Mouse (Mus musculus) forebrain, embryonic 11.5 days (tissue): ENCODE measurements around the gene Dclre1b. TPM values are rescaled to one million over a fixed set of nuclear protein-coding genes. Genes with fewer than 3 reads are reported as not detected.

Experiments
- ATAC-seq: fragments of 200-750 bp; cut with Nextera tagmentation; replicated peaks from 2 replicates; pipeline ENCODE4 v1.8.0; 2017; ENCODE audit warnings: moderate TSS enrichment; ENCODE audit not compliant: low FRiP score
- DNase-seq: peaks from one replicate; pipeline ENCODE4 v3.0.0-alpha.2; 2017; ENCODE audit warnings: low spot score
- H3K27ac ChIP-seq: fragments of 300-500 bp; sonication (generic); 2 replicates; pipeline ENCODE4 v1.5.1; 2014; ENCODE audit warnings: low read depth, low read length
- H3K27me3 ChIP-seq: fragments of 300-500 bp; sonication (generic); 2 replicates; pipeline ENCODE4 v1.6.1; 2014; ENCODE audit warnings: mild to moderate bottlenecking, low read length, mixed read lengths; ENCODE audit not compliant: control insufficient read depth, insufficient read depth
- H3K36me3 ChIP-seq: fragments of 300-500 bp; sonication (generic); 2 replicates; pipeline ENCODE4 v1.6.1; 2014; ENCODE audit warnings: mild to moderate bottlenecking, low read length, moderate library complexity, mixed read lengths; ENCODE audit not compliant: control insufficient read depth, insufficient read depth
- H3K4me1 ChIP-seq: fragments of 300-500 bp; sonication (generic); replicated peaks from 2 replicates; pipeline ENCODE4 v1.6.1; 2014; ENCODE audit warnings: low read length, mixed read lengths; ENCODE audit not compliant: control insufficient read depth, insufficient read depth
- H3K4me2 ChIP-seq: fragments of 300-500 bp; sonication (generic); 2 replicates; pipeline ENCODE4 v1.6.1; 2014; ENCODE audit warnings: low read depth, mild to moderate bottlenecking, low read length, moderate library complexity, mixed read lengths; ENCODE audit not compliant: severe bottlenecking
- H3K4me3 ChIP-seq: fragments of 300-500 bp; sonication (generic); 2 replicates; pipeline ENCODE4 v1.5.1; 2014; ENCODE audit warnings: low read depth, low read length
- H3K9ac ChIP-seq: fragments of 300-500 bp; sonication (generic); 2 replicates; pipeline ENCODE4 v1.6.1; 2014; ENCODE audit warnings: low read length
- H3K9me3 ChIP-seq: fragments of 300-500 bp; sonication (generic); 2 replicates; pipeline ENCODE4 v1.6.1; 2016; ENCODE audit warnings: low read length, mixed read lengths; ENCODE audit not compliant: control insufficient read depth
- whole genome bisulfite sequencing: fragments of 180-500 bp; shearing (Covaris S2); extraction: QIAGEN DNeasy Blood & Tissue Kit; methylation state at CpG from one replicate; pipeline ENCODE4 v1.1.7; 2014; 5-methylcytosine and 5-hydroxymethylcytosine counted together
- polyA plus RNA-seq: library from polyadenylated mRNA; unstranded; fragments of >200 nt; fragmentation: Nextera tagmentation; extraction: Ambion mirVana; gene quantifications from 2 replicates; pipeline ENCODE4 v1.2.1, GENCODE M21; 2014

Dclre1b gene
- polyA plus RNA-seq: 39.3 and 45.7 TPM in 2 replicates

DNA sequence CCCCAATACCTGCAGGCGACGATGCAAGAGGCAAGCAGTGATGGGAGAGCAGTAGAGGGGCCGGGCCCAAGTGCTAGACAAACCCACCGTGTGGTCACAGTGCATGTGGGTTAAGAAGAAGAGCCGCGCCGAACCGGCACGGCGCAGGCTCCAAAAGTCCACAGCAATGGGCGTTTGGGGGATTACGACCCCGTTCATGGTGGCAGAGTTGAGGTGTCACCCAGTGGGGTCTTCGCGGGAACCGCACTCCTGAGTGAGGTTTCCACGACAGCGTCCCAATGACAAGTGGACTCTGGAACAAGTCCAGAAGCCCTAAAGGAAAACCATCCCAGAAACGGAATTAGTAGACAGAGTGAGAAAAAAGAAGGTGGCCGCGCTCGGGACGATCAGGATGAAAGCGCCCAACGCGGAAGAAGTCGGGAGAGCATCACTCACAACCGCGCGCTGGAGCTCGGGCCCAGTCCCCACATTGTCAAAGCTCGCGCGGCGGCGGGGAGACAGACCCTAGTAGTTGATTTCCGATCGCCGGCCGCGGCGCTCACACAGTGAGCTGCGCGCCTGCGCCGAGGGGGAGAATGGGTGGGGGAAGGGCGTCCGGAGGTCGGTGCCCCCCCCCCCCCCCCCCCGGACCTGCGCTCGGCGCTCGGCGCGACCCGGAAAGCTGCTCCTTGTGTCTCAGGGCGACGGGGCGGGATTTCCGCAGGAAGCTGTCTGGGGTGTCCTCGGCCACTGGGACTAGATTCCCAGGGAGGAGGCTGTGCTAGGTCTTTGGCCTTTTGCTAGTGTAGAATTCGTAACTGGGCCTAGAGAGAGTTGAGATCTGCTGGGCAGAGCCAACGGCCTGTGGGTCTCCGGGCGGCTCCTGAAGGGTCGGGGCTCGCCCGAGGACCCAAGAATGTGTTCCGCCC is at the start of gene Dclre1b, which contains the start of the genes Ap4b1 and Gm43064:
TSS of gene Dclre1b (minus strand) at position 554 of the 908 bp plus-strand sequence.
TSS of gene Ap4b1 (plus strand) at position 630 of the 908 bp plus-strand sequence.
TSS of gene Gm43064 (plus strand) at position 683 of the 908 bp plus-strand sequence.
- peaks cover 7% of the 10 kb centered on the region; the same call in 1 of the 2 replicates for H3K4me1 ChIP-seq
- peak within 1 kb of the TSS; percentile 79 for H3K27ac ChIP-seq
- H3K4me3 ChIP-seq: peak within 1 kb of the TSS; percentile 77
- H3K9me3 ChIP-seq: no peaks in the 10 kb centered on the region
- DNase-seq (peak; percentile 97), ATAC-seq (peak; percentile 95)
- peak within 1 kb of the TSS; percentile 85 for H3K9ac ChIP-seq
- under 1% methylated on average over 57 of the region's 70 CpGs for WGBS
- H3K4me2 ChIP-seq: peak within 1 kb of the TSS; percentile 69
- no peaks in the 10 kb centered on the region; the same call in 1 of the 2 replicates for H3K36me3 ChIP-seq
- H3K27me3 ChIP-seq: no peaks in the 10 kb centered on the region

DNA sequence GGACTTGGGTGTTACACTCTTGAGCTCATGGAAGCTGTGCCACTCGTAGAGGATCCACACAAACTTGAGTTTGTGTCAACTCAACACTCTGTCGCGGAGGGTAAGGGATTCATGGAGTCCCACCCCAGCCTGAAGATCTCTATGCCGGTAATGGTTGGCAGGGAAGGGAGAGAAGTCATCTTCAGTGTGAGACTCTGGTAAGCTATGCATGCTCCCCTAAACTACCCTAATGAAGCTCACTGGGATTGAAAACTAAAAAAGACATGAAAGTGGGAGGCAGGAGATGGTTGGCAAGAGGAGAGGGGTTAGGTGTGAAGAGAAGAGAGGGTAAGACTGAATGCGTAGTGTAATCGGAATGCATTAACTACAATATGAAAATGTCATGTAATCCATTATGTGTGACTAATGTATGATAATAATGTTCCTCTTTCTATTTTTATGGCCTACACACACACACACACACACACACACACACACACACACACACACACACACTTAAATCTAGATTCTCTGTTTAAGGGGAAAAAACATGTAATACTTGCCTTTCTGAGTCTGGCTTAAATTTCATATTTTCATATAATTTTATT is 48.8 kb upstream of the Dclre1b start:
- ATAC-seq (no peak), DNase-seq (no peak)
- no peak overlapping the region for H3K4me3 ChIP-seq
- H3K9ac ChIP-seq: no peak overlapping the region
- H3K4me1 ChIP-seq: no peaks in the 10 kb centered on the region
- no peaks in the 10 kb centered on the region for H3K27me3 ChIP-seq
- no peak overlapping the region for H3K27ac ChIP-seq
- WGBS: 93% methylated on average over 6 of the region's 6 CpGs
- no peak overlapping the region for H3K4me2 ChIP-seq
- no peaks in the 10 kb centered on the region for H3K36me3 ChIP-seq
- H3K9me3 ChIP-seq: no peaks in the 10 kb centered on the region

DNA sequence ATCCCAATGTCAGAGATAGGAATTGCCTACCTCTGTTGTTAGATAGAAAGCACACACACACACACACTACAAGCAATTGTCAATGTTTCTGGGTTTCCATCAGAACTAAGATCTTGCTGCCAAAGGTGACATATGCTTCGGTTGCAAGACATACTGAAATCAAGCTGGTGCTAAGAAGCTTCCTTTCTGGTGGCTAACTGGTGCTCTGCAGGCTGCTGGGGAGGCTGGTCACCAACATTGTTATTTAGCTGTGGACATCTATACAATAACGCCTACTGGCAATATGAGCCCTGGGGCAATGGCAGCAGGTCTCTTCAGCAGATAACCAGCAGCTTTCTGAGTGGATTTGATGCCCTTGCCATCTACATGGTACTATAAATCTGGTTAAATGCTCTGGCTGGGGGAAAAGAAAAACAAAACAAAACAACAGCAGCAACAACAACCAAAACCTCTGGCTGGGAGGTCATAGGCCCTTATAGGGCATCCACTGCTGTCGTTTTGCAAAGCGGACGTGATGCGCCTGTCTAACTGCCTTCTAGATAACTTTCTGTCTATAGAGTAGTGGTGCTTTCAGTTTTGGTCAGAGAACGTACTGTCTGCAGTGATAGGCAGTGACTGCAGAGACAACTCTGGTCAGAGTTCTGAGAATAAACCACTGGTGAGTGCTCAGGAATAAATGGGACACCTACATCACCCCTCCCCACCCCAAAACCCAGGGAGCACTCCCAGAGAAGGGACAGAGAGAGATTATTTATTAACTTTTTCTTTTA is 48.0 kb upstream of the Dclre1b start:
- H3K36me3 ChIP-seq: no peaks in the 10 kb centered on the region
- H3K4me2 ChIP-seq: no peak overlapping the region
- DNase-seq (no peak), ATAC-seq (no peak)
- no peak overlapping the region for H3K9ac ChIP-seq
- 92% methylated on average over 7 of the region's 7 CpGs for WGBS
- no peak overlapping the region for H3K4me3 ChIP-seq
- no peak overlapping the region for H3K27ac ChIP-seq
- no peaks in the 10 kb centered on the region for H3K9me3 ChIP-seq
- no peaks in the 10 kb centered on the region for H3K4me1 ChIP-seq
- H3K27me3 ChIP-seq: no peaks in the 10 kb centered on the region

DNA sequence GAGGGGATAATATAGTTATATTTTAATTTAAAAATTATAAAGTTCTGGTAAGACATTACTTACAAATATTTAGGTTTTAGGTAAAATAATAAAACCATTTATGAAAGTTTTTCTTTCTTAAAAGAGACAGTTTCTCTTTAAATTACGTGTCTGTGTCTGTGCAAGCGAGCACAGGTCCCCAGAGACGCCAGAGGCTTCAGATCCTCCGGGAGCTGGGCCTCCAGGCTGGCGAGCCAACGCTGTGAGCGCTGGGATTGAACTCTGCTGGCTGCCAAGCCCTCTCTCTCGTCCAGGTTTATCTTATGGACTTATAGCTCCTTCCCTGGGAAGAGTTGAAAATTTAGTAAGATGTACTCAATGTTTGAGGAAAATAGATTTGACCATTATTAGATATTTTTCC is 44.6 kb upstream of the Dclre1b start:
- no peak overlapping the region for H3K27ac ChIP-seq
- 75% methylated on average over 8 of the region's 8 CpGs for WGBS
- H3K4me2 ChIP-seq: no peak overlapping the region
- DNase-seq: no peak
- H3K36me3 ChIP-seq: no peaks in the 10 kb centered on the region
- no peak overlapping the region for H3K9ac ChIP-seq
- no peaks in the 10 kb centered on the region for H3K27me3 ChIP-seq
- H3K4me3 ChIP-seq: no peak overlapping the region
- H3K4me1 ChIP-seq: no peaks in the 10 kb centered on the region
- no peaks in the 10 kb centered on the region for H3K9me3 ChIP-seq
- no peak for ATAC-seq

DNA sequence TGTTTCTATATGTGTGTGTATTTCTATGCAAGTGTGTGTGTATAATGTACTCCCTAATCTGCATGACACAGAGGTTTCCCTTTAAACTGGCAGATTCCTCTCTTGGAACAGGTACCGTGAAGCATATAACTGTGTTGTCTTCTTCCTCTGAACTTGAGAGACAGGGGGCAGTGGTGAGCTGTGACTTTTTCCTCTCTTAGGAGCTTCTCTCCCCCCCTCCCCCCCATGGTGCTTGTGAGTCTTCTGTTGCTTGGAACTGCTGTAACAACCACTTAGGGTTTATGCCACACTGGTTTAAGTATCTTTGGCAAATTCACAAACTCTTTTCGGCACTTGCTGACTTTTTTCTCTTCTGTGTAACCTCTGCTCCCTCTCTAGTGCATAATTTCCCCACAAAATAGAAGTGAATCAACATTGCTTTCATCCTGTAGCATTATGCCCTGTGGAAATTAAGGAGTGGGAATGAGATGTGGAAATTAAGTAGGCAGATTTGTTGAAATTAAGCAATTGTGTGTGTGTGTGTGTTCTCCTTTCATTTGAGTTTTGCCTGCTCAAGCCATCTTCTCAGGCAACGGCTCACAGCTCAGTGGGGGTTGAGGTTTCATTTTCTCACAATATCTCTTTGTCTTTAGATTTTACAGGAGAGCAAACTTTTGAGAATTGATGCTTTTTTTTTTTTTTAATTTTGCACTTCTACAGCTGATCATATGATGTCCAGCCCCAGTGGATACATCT is 43.5 kb upstream of the Dclre1b start:
- Histone ChIP-seq H3K27me3 (no peaks in the 10 kb centered on the region), H3K4me2 (no peak overlapping the region), H3K9me3 (no peaks in the 10 kb centered on the region), H3K4me3 (no peak overlapping the region), H3K9ac (no peak overlapping the region), H3K36me3 (no peaks in the 10 kb centered on the region), H3K4me1 (no peaks in the 10 kb centered on the region), H3K27ac (no peak overlapping the region)
- no peak for ATAC-seq
- no peak for DNase-seq
- WGBS: 73% methylated on average over 3 of the region's 3 CpGs

DNA sequence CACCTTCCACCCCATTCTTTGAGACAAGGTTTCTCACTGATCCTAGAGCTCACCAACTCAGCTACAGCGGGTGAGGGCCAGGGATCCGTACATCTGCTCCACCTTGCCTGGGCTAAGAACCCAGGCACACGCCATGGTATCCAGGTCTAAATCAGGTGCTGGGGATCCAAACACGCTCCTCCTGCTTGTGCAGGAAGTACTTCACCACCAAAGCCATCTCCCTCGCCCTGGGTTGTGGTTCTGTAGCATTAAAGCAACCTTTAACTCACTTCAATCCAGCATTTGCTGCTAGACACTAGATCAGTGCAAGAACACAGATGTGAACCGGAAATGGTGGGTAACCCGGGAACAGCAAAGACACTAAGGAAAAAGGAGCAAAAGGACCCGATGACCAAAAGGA is 42.6 kb upstream of the Dclre1b start:
- H3K27me3 ChIP-seq: no peaks in the 10 kb centered on the region
- H3K9ac ChIP-seq: no peak overlapping the region
- no peak overlapping the region for H3K27ac ChIP-seq
- DNase-seq (no peak), ATAC-seq (no peak)
- no peak overlapping the region for H3K4me3 ChIP-seq
- no peaks in the 10 kb centered on the region for H3K4me1 ChIP-seq
- 91% methylated on average over 8 of the region's 8 CpGs for WGBS
- no peaks in the 10 kb centered on the region for H3K36me3 ChIP-seq
- H3K9me3 ChIP-seq: no peaks in the 10 kb centered on the region
- no peak overlapping the region for H3K4me2 ChIP-seq

DNA sequence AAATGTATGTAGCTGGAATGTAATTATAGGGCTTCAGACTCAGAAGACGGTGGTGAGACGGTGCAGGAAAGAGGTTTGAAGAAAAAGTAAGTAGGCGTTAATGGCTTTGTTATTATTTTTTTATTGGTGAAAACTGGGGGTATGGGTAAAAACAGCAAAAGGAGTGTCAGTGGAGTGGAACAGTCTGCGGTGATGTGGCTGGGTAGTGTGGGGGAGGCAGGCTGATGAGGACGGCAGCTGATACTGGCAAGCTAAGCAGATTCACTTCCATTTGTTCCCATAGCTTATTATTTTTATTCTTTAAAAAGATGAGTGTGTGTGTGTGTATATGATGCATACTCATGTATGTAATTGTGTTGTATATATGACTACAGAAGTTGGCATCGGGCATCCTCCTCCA is 42.2 kb upstream of the Dclre1b start:
- H3K4me2 ChIP-seq: no peak overlapping the region
- no peak overlapping the region for H3K9ac ChIP-seq
- H3K36me3 ChIP-seq: no peaks in the 10 kb centered on the region
- no peaks in the 10 kb centered on the region for H3K9me3 ChIP-seq
- no peak overlapping the region for H3K4me3 ChIP-seq
- WGBS: 93% methylated on average over 6 of the region's 6 CpGs
- H3K27ac ChIP-seq: no peak overlapping the region
- no peaks in the 10 kb centered on the region for H3K4me1 ChIP-seq
- DNase-seq: no peak
- ATAC-seq: no peak
- no peaks in the 10 kb centered on the region for H3K27me3 ChIP-seq
